Mouse (Mus musculus) forebrain, embryonic 15.5 days (tissue): ENCODE data around the gene Txnrd2. TPM values are rescaled to one million over a fixed set of nuclear protein-coding genes. Genes with fewer than 3 reads are reported as not detected.

Experiments used
- ATAC-seq: fragments of 200-750 bp; cut with Nextera tagmentation; replicated peaks from 2 replicates; pipeline ENCODE4 v1.8.0; 2017; ENCODE audit warnings: mild to moderate bottlenecking, moderate TSS enrichment, moderate library complexity
- H3K27ac ChIP-seq: fragments of 300-500 bp; sonication (generic); replicated peaks from 2 replicates; pipeline ENCODE4 v1.5.1; 2015; ENCODE audit warnings: mild to moderate bottlenecking, inconsistent platforms
- H3K27me3 ChIP-seq: fragments of 300-500 bp; sonication (generic); 2 replicates; pipeline ENCODE4 v1.6.1; 2015; ENCODE audit warnings: inconsistent platforms
- H3K36me3 ChIP-seq: fragments of 300-500 bp; sonication (generic); 2 replicates; pipeline ENCODE4 v1.6.1; 2015; ENCODE audit warnings: mild to moderate bottlenecking, inconsistent platforms
- H3K4me1 ChIP-seq: fragments of 300-500 bp; sonication (generic); 2 replicates; pipeline ENCODE4 v1.6.1; 2015; ENCODE audit warnings: inconsistent platforms
- H3K4me2 ChIP-seq: fragments of 300-500 bp; sonication (generic); replicated peaks from 2 replicates; pipeline ENCODE4 v1.6.1; 2015; ENCODE audit warnings: mild to moderate bottlenecking, inconsistent platforms
- H3K4me3 ChIP-seq: fragments of 300-500 bp; sonication (generic); 2 replicates; pipeline ENCODE4 v1.5.1; 2015; ENCODE audit warnings: mild to moderate bottlenecking, inconsistent platforms
- H3K9ac ChIP-seq: fragments of 300-500 bp; sonication (generic); replicated peaks from 2 replicates; pipeline ENCODE4 v1.6.1; 2015; ENCODE audit warnings: mild to moderate bottlenecking, inconsistent platforms
- H3K9me3 ChIP-seq: fragments of 300-500 bp; sonication (generic); 2 replicates; pipeline ENCODE4 v1.6.1; 2016; ENCODE audit warnings: inconsistent platforms
- WGBS: fragments of 180-500 bp; shearing (Covaris S2); methylation state at CpG from one replicate; pipeline ENCODE4 v1.1.7; 2015; ENCODE audit warnings: mixed read lengths; 5-methylcytosine and 5-hydroxymethylcytosine counted together
- polyA plus RNA-seq: library from polyadenylated mRNA; unstranded; fragments of >200 nt; fragmentation: Nextera tagmentation; extraction: Ambion mirVana; gene quantifications from 2 replicates; pipeline ENCODE4 v1.2.1, GENCODE M21; 2015

Txnrd2 gene
- polyA plus RNA-seq, 1 experiment from 2014 or later: 26.3 TPM

- peak overlapping the region; percentile 10; the same call in 1 of the 2 replicates for H3K4me2 ChIP-seq
- H3K27ac ChIP-seq: peak overlapping the region; percentile 65
These were observed 30.6 kb upstream of the Txnrd2 start for GRCm38 (mm10) chr16:18395620-18396036.

GRCm38 (mm10) chr16:18396201-18396600, 30.0 kb upstream of the Txnrd2 start:
- Histone ChIP-seq H3K36me3 (peaks cover 34% of the 10 kb centered on the region), H3K4me1 (peaks cover 68% of the 10 kb centered on the region), H3K27me3 (no peaks in the 10 kb centered on the region), H3K4me3 (no peak overlapping the region), H3K9me3 (no peaks in the 10 kb centered on the region), H3K9ac (0 out of 2 replicates have a peak overlapping the region, but pooled peaks have one; percentile 3), H3K4me2 (no peak overlapping the region), H3K27ac (peak overlapping the region; percentile 65)
- WGBS: 45% methylated on average over 2 of the region's 2 CpGs
- ATAC-seq: no peak

More at GRCm38 (mm10) chr16:18395620-18396036, 30.6 kb upstream of the Txnrd2 start:
- Histone ChIP-seq H3K4me3 (no peak overlapping the region), H3K4me1 (peaks cover 62% of the 10 kb centered on the region), H3K9ac (no peak overlapping the region), H3K27me3 (no peaks in the 10 kb centered on the region), H3K9me3 (no peaks in the 10 kb centered on the region), H3K36me3 (peaks cover 34% of the 10 kb centered on the region)
- ATAC-seq: no peak
- WGBS: 17% methylated on average over 6 of the region's 7 CpGs

GRCm38 (mm10) chr16:18396791-18397621, 29.2 kb upstream of the Txnrd2 start:
- WGBS: 97% methylated on average over 27 of the region's 27 CpGs
- Histone ChIP-seq H3K27ac (0 out of 2 replicates have a peak overlapping the region, but pooled peaks have one; percentile 13), H3K9ac (no peak overlapping the region), H3K9me3 (no peaks in the 10 kb centered on the region), H3K36me3 (peaks cover 40% of the 10 kb centered on the region), H3K4me3 (no peak overlapping the region), H3K27me3 (no peaks in the 10 kb centered on the region), H3K4me2 (no peak overlapping the region), H3K4me1 (peaks cover 71% of the 10 kb centered on the region)
- no peak for ATAC-seq

GRCm38 (mm10) chr16:18400028-18400427, 26.2 kb upstream of the Txnrd2 start:
- Histone ChIP-seq H3K4me1 (peaks cover 41% of the 10 kb centered on the region), H3K4me2 (no peak overlapping the region), H3K27ac (peak overlapping the region; percentile 67), H3K36me3 (peaks cover 70% of the 10 kb centered on the region), H3K4me3 (no peak overlapping the region), H3K9me3 (no peaks in the 10 kb centered on the region), H3K9ac (no peak overlapping the region), H3K27me3 (no peaks in the 10 kb centered on the region)
- WGBS: 56% methylated on average over 9 of the region's 9 CpGs
- ATAC-seq: no peak

- Histone ChIP-seq H3K4me3 (no peak overlapping the region), H3K27me3 (no peaks in the 10 kb centered on the region), H3K27ac (peak overlapping the region; percentile 67), H3K9me3 (no peaks in the 10 kb centered on the region), H3K9ac (no peak overlapping the region), H3K4me1 (peaks cover 34% of the 10 kb centered on the region), H3K4me2 (no peak overlapping the region), H3K36me3 (peaks cover 76% of the 10 kb centered on the region)
- 29% methylated on average over 7 of the region's 7 CpGs for WGBS
- ATAC-seq: peak; percentile 72
These were observed 25.5 kb upstream of the Txnrd2 start for GRCm38 (mm10) chr16:18400472-18401216.

GRCm38 (mm10) chr16:18403285-18403684, 22.9 kb upstream of the Txnrd2 start:
- H3K9me3 ChIP-seq: no peaks in the 10 kb centered on the region
- no peak overlapping the region for H3K27ac ChIP-seq
- no peak overlapping the region for H3K4me2 ChIP-seq
- peaks cover 37% of the 10 kb centered on the region for H3K4me1 ChIP-seq
- 92% methylated on average over 12 of the region's 12 CpGs for WGBS
- ATAC-seq: no peak
- H3K27me3 ChIP-seq: no peaks in the 10 kb centered on the region
- H3K9ac ChIP-seq: no peak overlapping the region
- no peak overlapping the region for H3K4me3 ChIP-seq
- peaks cover 65% of the 10 kb centered on the region for H3K36me3 ChIP-seq

- Histone ChIP-seq H3K27ac (peak overlapping the region; percentile 3; the same call in 1 of the 2 replicates), H3K9me3 (no peaks in the 10 kb centered on the region), H3K4me3 (no peak overlapping the region), H3K4me2 (no peak overlapping the region), H3K36me3 (peaks cover 46% of the 10 kb centered on the region), H3K4me1 (peaks cover 26% of the 10 kb centered on the region), H3K27me3 (no peaks in the 10 kb centered on the region), H3K9ac (no peak overlapping the region)
- no peak for ATAC-seq
- 85% methylated on average over 13 of the region's 13 CpGs for WGBS
These were observed 20.9 kb upstream of the Txnrd2 start for GRCm38 (mm10) chr16:18405091-18405854.

- 59% methylated on average over 2 of the region's 2 CpGs for WGBS
- Histone ChIP-seq H3K27ac (peak overlapping the region; percentile 3; the same call in 1 of the 2 replicates), H3K27me3 (no peaks in the 10 kb centered on the region), H3K36me3 (peaks cover 52% of the 10 kb centered on the region), H3K4me1 (peaks cover 20% of the 10 kb centered on the region), H3K4me3 (no peak overlapping the region), H3K9me3 (no peaks in the 10 kb centered on the region), H3K4me2 (no peak overlapping the region), H3K9ac (no peak overlapping the region)
- no peak for ATAC-seq
These were observed 20.3 kb upstream of the Txnrd2 start for GRCm38 (mm10) chr16:18405876-18406275.

GRCm38 (mm10) chr16:18406293-18406692, 19.9 kb upstream of the Txnrd2 start:
- 13% methylated on average over 2 of the region's 2 CpGs for WGBS
- H3K4me1 ChIP-seq: peaks cover 20% of the 10 kb centered on the region
- ATAC-seq: peak; percentile 47
- 0 out of 2 replicates have a peak overlapping the region, but pooled peaks have one; percentile 5 for H3K27ac ChIP-seq
- no peaks in the 10 kb centered on the region for H3K27me3 ChIP-seq
- no peak overlapping the region for H3K9ac ChIP-seq
- H3K4me3 ChIP-seq: no peak overlapping the region
- H3K9me3 ChIP-seq: no peaks in the 10 kb centered on the region
- H3K36me3 ChIP-seq: peaks cover 52% of the 10 kb centered on the region
- no peak overlapping the region for H3K4me2 ChIP-seq

GRCm38 (mm10) chr16:18407912-18408311, 18.3 kb upstream of the Txnrd2 start:
- ATAC-seq: no peak
- peak overlapping the region; percentile 50 for H3K27ac ChIP-seq
- peaks cover 37% of the 10 kb centered on the region for H3K36me3 ChIP-seq

GRCm38 (mm10) chr16:18409776-18410175, 16.4 kb upstream of the Txnrd2 start:
- H3K9ac ChIP-seq: no peak overlapping the region
- H3K4me3 ChIP-seq: no peak overlapping the region
- H3K4me2 ChIP-seq: no peak overlapping the region
- peaks cover 21% of the 10 kb centered on the region; the same call in 1 of the 2 replicates for H3K4me1 ChIP-seq
- 69% methylated on average over 4 of the region's 4 CpGs for WGBS
- ATAC-seq: no peak
- H3K27ac ChIP-seq: 0 out of 2 replicates have a peak overlapping the region, but pooled peaks have one; percentile 12
- H3K36me3 ChIP-seq: peaks cover 18% of the 10 kb centered on the region
- no peaks in the 10 kb centered on the region for H3K9me3 ChIP-seq
- H3K27me3 ChIP-seq: no peaks in the 10 kb centered on the region

More at GRCm38 (mm10) chr16:18407912-18408311, 18.3 kb upstream of the Txnrd2 start:
- Histone ChIP-seq H3K4me1 (peaks cover 21% of the 10 kb centered on the region; the same call in 1 of the 2 replicates), H3K4me3 (no peak overlapping the region), H3K27me3 (no peaks in the 10 kb centered on the region), H3K9ac (no peak overlapping the region), H3K4me2 (no peak overlapping the region), H3K9me3 (no peaks in the 10 kb centered on the region)
- WGBS: 56% methylated on average over 7 of the region's 7 CpGs
